Mouse (Mus musculus) T-cell, adult 2 months (primary cell): ENCODE results near the gene Mllt1.

Experiments
- DNase-seq: peaks from one replicate; pipeline ENCODE4 v3.0.0; 2022; ENCODE audit warnings: low spot score

Gene Mllt1

DNA sequence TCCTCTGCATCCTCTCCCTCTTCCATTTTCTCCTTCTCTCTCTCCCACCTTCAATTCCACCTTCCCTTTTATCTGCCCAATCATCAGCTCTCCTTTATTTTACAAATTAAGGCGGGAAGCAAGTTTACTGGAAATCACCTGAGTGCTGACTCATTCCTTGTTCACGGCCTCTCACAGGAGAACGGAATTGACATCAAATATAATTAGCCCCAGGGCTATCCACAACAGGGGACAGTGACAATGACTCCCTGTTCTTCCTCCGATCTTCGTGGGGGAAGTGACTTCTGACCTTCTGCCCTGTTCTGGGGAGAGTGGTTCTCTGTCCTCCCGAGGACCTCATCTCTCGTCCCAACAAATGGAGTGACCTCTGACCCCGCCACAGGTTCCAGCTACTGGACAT is 58.2 kb downstream of the Mllt1 start:
- DNase-seq: no peak

DNA sequence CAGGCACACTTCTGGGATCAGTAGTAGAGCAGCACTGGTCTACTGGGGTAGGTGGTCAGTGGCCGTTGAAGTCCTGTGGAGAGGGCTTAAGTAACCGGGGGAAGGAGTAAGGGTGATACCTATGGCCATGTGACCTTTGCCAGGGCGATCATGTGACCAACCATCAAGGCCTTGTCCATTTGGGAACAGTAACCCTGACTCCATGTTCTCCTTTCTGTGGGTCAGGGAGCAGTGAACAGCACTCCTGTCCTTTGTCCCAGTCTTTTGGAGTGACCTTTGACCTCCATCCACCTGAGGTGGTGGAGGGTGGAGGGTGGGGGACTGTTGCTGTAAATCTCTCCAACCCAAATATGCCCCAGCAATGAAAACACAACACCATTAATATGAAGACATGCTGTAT is 58.8 kb downstream of the Mllt1 start:
- DNase-seq: no peak

DNA sequence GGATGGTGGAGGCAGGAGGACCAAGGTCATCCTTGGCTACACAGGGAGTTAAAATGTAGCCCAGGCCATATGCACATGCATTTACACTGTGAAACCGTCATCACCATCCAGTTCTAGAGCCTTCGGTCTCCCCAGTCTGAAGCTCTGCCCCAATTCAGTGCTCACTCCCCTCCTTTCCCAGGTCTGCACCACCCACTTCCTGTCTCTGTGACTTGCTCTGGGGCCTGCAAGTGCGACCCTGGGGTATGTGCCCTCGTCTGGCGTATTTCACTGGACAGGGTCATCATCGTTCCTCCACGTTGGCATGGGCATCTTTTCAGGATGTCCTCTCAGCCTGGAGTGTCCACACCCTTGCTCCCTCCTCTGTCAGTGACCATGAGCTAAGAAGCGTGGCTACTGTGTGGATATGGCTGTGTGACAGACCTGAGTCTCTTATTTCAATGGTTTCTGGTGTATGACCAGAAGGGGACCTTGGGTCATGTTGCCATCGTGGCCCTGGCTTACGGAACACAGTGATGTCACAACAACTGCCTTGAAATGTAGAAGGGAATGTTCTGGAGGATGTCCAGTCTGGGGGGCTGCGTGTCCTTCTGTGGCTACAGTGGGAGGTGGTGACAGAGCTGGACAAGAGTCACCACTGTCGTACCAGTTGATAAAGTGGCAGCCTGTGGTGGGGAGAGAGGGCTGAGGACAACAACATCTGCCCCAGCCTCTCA is 60.1 kb downstream of the Mllt1 start, which contains the start of gene 1700061G19Rik:
1700061G19Rik (plus strand) TSS at position 542 of the 716 bp plus-strand sequence.
- peak; percentile 30 for DNase-seq

DNA sequence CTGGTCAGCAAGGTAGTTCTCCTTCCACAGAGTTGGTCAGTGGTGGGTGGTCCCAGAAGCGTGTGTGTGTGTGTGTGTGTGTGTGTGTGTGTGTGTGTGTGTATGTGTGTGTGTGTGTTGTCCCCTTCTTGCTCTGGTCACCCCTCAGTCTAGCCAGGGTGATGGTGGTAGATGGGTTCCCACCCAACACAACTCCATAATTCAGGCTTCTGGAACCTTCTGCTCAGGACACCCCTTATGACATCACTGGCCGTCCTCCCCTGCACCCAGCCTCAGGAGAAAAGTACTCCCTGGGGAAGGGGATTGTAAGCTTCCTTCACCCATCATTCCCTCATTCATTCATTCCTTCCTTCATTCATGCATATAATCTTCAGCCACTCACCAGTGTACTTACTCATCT is 61.0 kb downstream of the Mllt1 start, which contains the start of gene Acsbg2:
Acsbg2 (minus strand) TSS at position 211 of the 400 bp plus-strand sequence.
- no peak for DNase-seq

DNA sequence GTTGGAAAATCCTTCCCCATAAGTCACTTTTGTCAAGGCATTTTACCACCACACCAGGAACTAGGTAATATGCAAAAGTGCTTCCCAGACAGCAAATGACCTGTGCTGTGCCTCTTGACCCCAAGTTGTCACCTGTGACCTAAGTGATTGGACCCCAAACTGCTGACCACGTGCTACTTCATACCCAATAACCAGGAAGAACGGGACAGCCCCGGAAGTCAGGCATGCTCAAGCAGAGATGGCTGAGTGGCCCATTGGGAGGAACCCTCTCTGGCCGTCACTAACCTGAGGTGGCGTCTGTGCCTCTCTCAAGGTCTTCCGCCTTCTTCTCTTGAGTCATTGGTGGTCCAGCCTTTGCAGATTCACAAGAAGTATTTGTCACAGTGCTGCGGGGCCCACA is 62.7 kb downstream of the Mllt1 start:
- DNase-seq: no peak

DNA sequence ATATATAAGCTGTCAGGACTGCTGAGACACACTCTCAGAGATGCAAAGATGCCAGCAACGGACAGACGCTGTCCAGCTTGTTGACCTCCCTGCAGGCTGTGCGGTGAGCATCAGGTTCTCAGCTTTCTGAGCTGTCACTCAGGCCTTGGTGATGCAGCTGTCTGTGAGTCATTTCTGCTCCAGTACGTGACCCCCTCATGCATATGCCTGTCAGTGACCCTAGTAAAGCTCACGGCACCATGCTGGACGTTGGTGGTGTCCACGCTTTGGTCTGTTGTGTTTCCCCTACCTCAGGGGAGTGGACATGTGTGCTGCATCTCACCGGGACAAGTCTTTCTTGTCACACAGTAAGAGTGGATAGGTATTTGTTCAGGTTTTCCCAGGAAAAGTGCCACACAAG is 63.4 kb downstream of the Mllt1 start:
- no peak for DNase-seq

DNA sequence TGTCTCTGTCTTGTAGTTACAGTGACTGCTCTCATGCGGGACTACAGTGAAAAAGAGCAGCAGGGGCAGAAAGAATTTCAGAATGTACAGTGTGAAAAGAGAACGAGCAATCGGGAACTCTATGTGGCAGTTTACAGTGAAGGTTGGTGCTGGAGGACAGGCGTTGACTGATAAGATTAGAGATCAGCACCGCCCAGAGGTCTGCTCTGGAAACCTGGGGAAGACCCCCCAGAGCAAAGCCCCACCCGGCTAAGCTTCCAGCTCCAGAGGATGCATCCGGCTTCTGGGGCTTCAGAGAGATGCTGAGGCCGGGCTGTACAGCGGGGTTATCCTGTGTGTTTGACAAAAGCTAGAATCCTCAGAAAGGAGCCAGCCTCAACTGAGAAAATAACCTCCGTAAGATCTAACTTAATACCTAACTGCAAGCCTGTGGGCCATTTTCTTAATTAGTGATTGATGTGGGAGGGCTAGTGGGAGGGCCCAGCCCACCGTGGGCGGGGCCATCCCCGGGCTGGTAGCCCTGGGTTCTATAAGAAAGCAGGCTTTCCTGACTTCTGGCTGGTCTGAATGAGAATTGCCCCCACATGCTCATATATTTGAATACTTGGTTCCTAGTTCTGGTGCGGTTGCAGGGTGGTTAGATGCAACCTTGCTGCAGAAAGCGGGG is 64.8 kb downstream of the Mllt1 start:
- no peak for DNase-seq

DNA sequence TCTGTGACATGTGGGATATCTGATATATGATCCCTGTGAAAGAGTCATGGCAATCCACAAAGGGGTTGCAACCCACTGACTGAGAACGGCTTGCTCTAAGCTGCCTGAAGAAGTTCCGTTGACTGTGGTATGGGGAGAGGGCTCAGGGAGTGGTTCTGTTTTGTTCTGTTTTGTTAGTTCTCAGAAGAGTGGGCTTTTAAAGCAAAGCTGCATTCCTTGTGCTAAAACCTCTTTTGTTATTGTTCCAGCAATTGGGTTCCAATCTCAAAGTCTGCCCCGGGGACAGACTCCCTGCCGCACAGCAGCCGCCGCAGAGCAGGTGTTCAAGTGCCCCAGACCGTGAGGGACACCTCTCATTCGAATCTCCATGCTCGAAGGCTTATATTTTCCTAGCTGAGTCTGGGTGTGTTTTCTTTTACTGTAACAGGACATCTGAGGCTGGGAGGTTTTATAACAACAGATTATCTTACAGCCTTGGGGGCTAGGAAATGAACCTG is 65.7 kb downstream of the Mllt1 start:
- DNase-seq: no peak

DNA sequence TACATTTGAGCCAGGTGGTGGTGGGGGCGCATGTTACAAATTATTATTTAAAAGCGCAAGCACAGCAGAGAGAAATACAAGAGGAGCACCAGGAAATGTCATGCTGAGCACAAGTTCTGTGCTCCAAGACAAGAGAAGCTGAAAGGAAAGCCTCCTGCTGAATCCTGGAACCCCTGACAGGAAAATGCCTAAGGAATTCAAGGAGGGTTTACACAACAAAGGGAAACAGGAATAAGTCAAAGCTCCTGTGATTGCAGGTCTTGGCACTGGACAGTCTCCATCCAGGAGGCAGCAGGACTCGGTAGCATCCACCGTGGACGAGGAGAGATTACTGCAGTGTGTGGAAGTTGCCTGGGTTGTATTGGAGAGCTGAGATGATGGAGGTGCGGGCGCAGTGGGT is 69.1 kb downstream of the Mllt1 start:
- no peak for DNase-seq

DNA sequence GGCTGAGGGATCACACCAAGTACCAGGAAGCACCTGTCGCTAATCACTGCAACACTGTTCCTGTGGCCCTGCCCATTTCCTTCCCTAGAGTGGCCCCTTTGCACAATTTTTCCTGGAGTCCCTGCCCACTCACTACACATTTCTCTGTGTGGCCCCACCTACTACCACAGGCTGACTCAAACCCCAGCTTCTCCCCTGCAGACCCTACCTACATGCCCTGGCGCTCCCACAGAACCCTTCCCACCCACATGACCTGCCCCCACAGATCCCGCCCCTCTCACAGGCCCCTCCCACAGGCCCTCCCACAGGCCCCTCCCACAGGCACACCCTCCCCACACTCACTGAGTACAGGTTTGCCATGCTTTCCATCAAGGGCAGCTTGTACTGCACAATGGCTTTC is 74.0 kb downstream of the Mllt1 start:
- no peak for DNase-seq

DNA sequence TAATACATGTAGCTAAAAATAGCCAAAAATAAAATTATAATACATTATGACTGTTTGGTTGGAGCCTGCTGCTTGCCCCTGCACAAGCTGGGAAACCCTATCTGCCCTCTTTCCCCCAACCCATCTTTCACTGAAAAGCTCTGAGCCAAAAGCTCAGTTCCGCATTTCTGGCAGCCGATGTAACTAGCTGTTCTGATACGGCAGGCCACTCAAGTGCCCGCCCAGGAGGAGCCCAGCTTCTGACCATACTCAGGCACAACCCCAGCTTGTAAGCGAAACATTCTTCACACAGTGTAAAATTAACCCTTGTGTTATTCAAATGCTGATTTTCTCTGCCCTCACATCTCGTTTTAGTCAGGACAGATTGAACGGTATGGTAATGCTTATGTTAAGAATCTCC is 76.3 kb downstream of the Mllt1 start:
- no peak for DNase-seq

DNA sequence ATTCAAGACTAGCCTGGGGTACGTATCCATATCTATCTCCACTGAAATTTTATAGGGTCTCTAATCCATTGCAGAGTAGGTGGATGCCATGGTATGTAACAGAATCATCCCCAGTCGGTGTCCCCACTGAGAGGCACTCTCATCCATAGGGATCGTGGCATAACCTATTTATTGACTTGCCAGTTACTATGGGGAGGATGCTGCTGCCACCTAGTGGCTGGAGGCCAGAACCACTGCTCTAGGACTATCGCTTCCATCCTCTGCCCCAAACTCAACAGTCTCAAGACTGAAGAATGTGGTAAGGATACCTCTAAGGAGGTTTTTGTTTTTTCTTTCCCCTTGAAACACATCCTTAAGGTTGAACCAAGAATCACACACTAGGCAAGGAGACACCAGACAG is 77.0 kb downstream of the Mllt1 start:
- peak; percentile 65 for DNase-seq

DNA sequence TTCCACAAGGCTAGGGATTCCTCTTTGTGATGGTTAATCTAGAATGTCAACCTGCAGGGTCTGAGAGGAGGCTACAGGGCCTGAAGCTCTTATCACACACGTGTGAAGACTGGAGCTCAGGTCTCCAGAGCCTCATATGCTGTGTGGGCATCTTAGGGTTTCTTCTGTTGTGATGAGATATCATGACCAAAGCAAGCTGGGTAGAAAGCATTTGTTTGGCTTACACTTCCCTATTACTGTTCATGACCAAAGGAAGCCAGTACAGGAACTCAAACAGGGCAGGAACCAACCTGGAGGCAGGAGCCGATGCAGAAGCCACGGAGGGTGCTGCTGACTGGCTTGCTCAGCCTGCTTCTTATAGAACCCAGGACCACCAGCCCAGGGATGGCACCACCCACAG is 79.8 kb downstream of the Mllt1 start:
- DNase-seq: no peak

DNA sequence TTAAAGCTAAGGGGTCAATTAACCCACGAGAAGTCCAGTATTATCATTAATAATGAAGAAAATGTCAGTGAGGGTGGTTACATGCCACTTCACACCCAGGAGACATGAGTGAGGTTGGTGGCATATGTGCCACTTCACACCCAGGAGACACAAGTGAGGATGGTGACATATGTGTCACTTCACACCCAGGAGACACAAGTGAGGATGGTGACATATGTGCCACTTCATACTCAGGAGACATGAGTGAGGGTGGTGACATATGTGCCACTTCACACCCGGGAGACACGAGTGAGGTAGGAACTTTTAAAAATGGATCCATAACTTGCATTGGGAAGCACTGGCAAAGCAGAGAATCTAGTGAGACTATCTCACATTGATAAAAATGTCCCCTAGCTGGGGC is 84.0 kb downstream of the Mllt1 start:
- no peak for DNase-seq

DNA sequence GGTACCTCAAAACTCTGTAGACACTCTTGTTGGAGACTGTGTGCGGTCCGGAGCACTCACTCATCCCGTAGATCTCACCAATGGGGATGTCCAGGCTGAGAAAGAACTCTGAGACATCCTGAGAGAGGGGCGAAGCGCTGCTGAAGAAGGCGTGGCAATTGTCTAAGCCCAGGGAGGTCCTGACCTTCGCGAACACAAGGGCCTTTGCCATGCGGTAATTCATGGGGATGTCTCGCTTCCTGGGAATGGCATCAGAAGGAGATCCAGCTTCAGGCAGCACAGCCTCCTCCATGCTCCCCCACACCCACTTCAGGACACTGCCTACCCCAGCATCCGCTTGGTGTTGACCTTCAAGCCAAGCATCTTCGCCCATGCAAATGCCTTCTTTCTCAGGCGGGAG is 85.5 kb downstream of the Mllt1 start:
- no peak for DNase-seq

DNA sequence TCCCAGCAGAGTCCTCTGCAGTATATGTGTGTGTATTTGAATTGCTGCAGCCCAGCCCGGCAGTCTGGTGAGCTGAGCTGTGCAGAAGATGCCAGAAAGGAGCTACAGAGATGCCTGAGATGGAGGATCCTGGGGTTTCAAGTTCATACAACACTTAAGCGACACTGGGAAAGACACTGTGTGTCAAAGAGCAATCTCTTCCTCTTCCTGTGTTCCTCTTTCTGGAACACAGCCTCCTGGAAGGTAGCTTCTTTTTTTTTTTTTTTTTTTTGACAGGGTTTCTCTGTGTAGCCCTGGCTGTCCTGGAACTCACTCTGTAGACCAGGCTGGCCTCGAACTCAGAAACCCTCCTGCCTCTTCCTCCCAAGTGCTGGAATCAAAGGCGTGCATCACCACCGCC is 86.4 kb downstream of the Mllt1 start:
- DNase-seq: no peak

DNA sequence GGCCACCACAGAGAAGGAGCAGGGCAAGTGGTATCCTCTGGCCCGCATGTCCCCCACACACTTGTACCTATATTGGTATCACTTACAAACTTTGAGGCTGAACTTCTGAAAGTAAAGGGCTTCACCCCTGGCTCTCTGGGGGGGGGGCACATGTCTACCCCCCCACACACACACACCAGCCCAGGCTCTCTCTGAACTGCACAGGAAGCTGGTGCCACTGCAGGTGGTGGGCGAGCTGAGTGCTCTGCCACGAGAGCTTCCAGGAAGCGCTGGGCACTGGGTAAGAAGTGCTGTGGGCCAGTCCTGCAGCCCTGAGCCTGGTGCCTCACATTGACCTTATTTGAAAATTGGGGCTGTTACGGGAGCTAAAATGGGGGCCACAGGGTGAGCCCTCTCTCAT is 91.5 kb downstream of the Mllt1 start:
- DNase-seq: peak; percentile 44
